Mouse (Mus musculus) urinary bladder, postnatal 10 days (tissue): ENCODE data around the gene Smim13.
A peak's percentile ranks its signal among the peaks of the same experiment; 100 is the strongest.

Experiments
- DNase-seq: peaks from one replicate; pipeline ENCODE4 v3.0.0; 2022; ENCODE audit warnings: low spot score

Gene Smim13

GRCm38 (mm10) chr13:41291466-41291974 is 41.9 kb downstream of the Smim13 start:
- no peak for DNase-seq

- DNase-seq, result no peak
These were observed 44.0 kb downstream of the Smim13 start for GRCm38 (mm10) chr13:41293595-41293994.

DNA sequence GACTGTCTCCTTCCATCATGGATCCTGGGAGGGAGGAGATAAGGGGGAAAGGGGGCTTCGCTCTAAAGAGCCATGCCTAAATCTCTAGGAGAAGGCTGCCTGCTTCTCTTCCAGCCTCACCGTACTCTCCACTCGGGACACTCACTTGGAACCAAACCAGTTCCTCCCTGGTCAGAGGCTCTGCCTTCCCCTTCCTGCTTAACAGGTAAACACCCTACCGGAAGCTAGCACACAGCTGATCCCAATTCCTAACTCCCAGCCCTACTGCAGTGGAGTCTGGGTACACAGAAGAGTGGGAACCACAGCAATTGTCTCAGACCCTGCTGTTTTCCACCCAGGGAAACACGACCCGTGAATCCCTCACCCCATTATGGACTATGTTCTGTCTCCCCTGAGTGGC is 46.2 kb downstream of the Smim13 start:
- DNase-seq, result no peak

DNA sequence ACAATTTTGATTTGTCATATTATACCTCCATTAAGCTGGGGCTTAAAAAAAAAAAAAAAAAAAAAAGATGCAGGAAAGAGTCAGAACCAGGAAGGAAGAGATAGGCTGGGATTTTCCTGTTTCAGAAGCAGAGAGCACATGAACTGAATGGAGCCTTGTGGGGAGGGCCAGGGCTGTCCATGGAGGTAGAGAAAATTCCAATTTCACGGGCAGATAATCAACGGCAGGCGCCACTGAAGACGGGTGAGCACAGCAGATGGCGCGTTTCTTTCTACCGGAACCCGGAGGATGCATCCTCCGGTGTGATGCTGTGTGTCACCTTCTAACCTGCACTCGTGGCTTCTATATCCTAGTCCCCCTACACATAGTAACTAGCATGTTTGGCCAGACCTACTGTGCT is 46.8 kb downstream of the Smim13 start:
- DNase-seq, result no peak

DNA sequence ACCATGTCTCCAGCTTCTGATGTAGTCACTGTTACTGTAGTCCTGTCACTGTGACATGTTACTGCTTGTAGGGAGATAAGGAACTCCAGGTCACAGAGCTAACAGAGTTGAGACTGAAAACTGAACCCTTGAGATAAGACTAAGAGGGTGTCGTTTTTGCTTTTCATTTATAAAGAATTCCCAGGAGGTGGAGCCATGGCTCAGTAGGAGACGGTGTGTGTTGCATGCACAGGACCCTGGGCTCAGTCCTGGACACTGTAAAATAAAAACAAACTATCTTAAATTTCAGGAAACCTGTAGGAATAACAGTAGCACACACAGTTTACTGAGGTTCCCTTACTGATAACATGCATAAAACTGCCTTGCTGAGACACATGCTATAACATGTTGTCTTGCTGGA is 48.9 kb downstream of the Smim13 start:
- no peak for DNase-seq

DNA sequence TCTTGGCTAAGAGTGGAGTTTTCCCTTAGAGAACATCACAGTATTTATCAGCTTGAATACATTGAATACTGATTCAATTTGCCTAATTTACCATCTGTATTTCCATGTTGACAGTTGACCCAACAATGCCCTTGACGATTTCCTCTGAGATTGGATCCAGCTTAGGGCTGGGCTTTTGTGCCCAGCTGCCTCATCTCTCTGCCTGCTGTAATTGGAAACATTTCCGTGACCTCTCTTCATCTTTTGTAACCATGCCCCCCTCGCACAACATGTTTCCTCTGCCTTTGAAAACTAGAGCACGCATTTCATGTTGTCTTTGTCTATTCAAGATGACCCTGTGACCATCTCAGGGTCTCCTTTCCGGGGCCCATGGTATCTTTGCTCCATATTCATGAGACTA is 49.4 kb downstream of the Smim13 start:
- no peak for DNase-seq

GRCm38 (mm10) chr13:41300037-41300436 is 50.4 kb downstream of the Smim13 start:
- DNase-seq, result no peak

GRCm38 (mm10) chr13:41302716-41303115 is 53.1 kb downstream of the Smim13 start:
- DNase-seq, result peak; percentile 43

DNA sequence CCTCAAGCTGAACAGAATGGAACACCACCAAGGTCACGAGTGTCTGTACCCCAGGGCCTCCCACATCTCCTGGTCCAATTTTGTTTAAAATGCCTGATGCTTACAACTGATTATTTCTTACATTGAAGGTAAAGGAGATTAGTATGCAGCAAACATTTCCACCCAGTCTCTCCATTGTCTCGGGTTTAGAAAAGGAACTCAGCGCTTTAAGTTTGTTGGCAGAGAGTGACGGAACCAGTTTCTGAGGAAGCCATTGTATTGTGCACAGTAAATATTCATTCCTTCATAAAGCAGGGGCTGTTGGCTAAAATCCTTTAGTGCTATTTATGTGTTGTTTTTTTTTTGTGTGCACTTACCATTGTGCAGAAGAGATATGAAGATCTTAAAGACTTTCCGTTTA is 71.1 kb downstream of the Smim13 start:
- DNase-seq, result no peak

DNA sequence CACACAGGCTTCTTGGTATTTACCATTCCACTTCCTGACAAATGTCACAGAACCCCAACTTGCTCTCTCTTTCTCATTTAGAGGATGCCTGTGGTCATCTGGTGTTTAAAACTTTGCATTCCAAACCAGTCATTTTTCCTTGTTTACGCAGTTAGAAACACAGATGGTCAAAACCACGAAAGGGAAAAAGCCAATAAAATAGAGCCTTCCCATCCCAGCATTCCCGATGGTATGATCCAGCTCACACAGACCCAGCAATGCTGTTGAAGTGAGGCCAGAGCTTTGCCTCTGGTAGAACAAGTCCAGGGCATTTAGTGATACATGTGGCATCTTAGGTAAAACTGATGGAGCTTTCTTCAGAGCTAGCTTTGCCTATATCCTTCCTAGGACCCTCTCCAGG is 71.8 kb downstream of the Smim13 start:
- DNase-seq, result no peak

DNA sequence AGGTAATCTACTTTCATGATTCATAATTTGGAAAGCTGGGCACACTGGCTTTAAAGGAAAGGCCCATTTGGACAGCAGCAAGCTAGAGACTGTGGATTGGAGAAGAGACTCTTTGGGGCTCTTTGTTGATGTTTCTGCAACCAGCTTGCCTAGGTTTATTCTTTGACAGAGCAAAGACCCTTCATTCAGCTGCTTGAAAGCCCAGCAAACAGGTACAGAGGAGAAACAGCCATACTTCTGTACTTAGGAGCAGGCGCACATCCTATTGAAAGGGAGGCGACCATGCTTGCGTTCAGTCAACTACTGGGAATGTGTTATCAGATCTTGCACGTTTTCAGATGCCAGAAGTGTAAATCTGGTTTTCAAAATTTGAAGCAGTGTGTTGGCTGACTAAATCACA is 75.0 kb downstream of the Smim13 start:
- DNase-seq, result no peak

DNA sequence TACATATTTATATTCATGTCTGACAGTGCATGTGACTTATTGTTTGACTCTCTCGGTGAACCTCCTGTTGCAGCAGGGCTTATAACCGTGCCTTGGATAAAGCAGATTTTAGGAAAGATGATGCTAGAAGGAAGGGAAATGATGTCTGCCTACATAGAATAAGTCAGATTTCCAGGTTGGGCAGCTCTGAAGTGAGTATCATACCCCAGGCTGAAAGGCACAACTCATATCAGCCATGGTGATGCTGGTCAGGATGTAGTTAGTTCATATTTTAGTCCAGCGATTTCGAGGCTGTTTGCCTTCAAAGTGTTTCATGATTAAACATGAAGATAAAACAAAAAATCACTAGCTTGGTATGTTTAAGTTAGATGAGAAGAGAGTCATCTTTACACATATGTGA is 75.7 kb downstream of the Smim13 start:
- DNase-seq, result no peak

- DNase-seq, result no peak
These were observed 76.5 kb downstream of the Smim13 start for GRCm38 (mm10) chr13:41326134-41326533.
